Comparison of ENCODE assay signal across 10 mouse cellular contexts in genomic region chr6:89461250-89462222, GRCm38 (mm10).
DNase-seq lines count a peak whose midpoint lies in the region; ATAC-seq lines count a peak whose summit lies in the region.
"Had no signal": no experiment of that assay in that cellular context is flagged by ENCODE, and none has a peak within 500 bp of the region (broad histone marks: within the 10 kb centered on the region; RNA-seq: fewer than 3 reads in every experiment).

No protein-coding gene starts in this region.

- no peak overlapping the region for H3K9ac ChIP-seq in heart, embryonic 12.5 days

- peak; percentile 50 to 59 for DNase-seq in heart, adult 9 months (ENCODE audit: low spot score in 2 of 2)
- DNase-seq in urinary bladder, adult 2 months (ENCODE audit: low spot score), result peak; percentile 17
- DNase-seq in urinary bladder, postnatal 4 days (ENCODE audit: low spot score in 2 of 2), result no peak
- peak; percentile 57 for DNase-seq in heart, postnatal 4 days
- DNase-seq in natural killer cell, adult 2 months (ENCODE audit: low spot score in 2 of 2), result no peak
- DNase-seq in left cerebral cortex, postnatal 4 days, result no peak
- no peak for DNase-seq in kidney, adult 9 months
- DNase-seq: retina, postnatal 1 day had no signal

- H3K36me3 ChIP-seq in heart, embryonic 12.5 days, result no peaks in the 10 kb centered on the region

- H3K4me1 ChIP-seq in heart, embryonic 12.5 days (replicated peaks), result peaks cover 30% of the 10 kb centered on the region

- no peak overlapping the region for H3K4me2 ChIP-seq in heart, embryonic 12.5 days

- H3K4me3 ChIP-seq in heart, embryonic 12.5 days, result no peak overlapping the region

- H3K9me3 ChIP-seq in heart, embryonic 12.5 days (replicated peaks), result no peaks in the 10 kb centered on the region

- WGBS in heart, embryonic 12.5 days, result 62% methylated on average over 9 of the region's 9 CpGs

- no peaks in the 10 kb centered on the region for H3K27me3 ChIP-seq in heart, embryonic 12.5 days (replicated peaks)

- no peak overlapping the region for H3K27ac ChIP-seq in heart, embryonic 12.5 days (ENCODE audit: poor library complexity, severe bottlenecking)

- intact Hi-C loops in left cerebral cortex, postnatal 4 days (cut with DNase I), result no loop called here

- no peak for ATAC-seq in heart, embryonic 12.5 days (ENCODE audit: insufficient number of reproducible peaks, low FRiP score)
- ATAC-seq: inflammation-experienced regulatory T-cells, adult 6 months had no signal

Comparison
In these comparisons a context has a peak if more than half of its experiments do, and no peak if none do; other contexts are left out.
1. DNase-seq: peak in heart, adult 9 months (2 of 2), urinary bladder, adult 2 months (single experiment) and heart, postnatal 4 days (single experiment); none in urinary bladder, postnatal 4 days (0 of 2), natural killer cell, adult 2 months (0 of 2), left cerebral cortex, postnatal 4 days (single experiment) and kidney, adult 9 months (single experiment).